Mouse (Mus musculus) cerebellum, adult (tissue): ENCODE data around the gene Prkd1.

Source experiments
- ATAC-seq: cut with Nextera tagmentation; 2 replicates; pipeline ENCODE4 v1.9.2; 2017; ENCODE audit warnings: mild to moderate bottlenecking, moderate library complexity, mixed read lengths; ENCODE audit not compliant: insufficient number of reproducible peaks, low FRiP score, low TSS enrichment

Prkd1 gene

DNA sequence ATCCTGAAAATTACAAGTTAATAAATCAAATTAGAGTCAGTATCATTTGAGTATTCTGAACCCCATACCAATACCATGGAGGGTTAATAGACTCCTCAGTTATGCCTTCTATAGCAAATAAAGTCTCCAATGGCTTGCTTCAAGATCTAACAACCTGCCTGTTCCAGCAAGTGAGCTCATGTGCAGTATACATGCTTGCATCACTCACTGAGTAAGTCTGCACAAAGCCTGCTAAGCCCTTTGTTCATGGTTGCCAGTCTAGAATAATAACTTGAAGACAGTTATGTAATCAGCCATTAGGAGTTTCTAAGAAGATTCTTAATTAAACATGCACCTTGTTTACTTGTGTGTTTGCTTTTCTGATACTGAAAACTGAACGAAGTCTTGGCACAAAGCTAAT lies 88.4 kb downstream of the Prkd1 start:
- no peak for ATAC-seq

DNA sequence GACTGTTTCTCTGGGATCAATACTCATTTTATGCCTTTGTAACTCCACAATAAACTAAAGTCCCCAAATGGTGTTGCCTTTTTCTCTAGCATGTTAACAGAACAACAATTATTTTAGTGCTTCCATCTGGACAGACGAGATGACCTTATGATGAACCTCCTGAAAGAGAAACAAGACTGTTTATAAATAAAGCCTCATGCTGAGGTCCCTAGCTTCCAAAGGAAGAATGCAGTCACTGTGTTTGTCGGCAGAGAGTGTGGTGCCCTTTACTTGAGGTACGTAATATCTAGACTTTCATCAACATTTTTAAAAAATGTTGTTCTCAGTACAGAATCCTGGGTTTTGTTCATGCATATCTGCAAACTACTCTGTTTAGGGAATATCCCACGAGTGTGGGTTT lies 90.7 kb downstream of the Prkd1 start:
- ATAC-seq = no peak

DNA sequence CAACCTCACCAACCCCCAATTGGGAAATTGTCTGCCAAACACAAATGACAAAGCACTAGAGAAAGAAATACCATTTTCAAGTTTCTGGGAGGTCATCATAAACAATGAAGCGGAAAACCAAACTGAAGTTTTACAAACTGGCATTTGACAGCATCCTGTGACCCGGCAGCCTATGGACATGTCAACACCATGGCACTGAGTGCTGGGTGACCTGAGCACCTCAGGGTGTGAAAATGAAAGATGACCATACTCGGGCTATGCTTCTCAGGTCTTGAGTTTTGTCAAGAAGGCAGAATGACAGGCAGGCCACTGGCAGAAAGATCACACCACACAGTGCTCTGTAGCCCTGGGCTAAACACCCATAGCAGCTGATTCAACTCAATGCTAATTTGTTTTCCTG lies 94.7 kb downstream of the Prkd1 start:
- ATAC-seq = no peak

DNA sequence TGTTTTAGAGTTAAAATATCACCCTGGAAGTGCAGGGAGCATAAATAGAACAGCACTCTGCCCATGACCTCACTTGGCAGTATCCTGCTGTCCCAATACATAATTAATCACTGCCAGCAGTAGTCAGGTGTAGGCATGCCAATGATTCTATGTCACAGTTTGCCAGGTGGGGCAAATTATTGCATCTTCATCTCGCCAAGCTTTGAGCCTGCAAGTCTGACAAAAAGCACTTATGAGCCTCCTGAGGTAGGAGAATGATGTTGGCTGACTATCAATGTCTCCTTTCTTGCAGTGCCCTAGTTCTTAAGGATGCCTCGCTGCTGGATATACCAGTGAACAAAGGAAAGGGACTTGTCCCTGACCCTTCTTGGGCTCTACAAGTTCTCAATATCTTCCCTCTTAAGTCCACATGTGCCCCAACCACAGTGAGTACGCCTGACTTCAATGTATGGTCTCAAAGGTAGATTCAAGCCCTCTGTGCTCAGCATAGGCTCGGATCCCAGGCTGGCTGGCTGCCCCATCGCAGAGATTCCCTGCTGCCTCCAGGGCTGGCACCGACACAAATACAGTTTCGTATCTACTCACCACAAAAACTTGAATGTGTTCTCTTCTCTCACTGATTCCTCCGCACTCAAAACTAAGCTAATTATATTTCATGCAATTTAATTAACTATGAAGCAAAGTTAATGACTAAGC lies 98.9 kb downstream of the Prkd1 start:
- ATAC-seq = peak; percentile 56

DNA sequence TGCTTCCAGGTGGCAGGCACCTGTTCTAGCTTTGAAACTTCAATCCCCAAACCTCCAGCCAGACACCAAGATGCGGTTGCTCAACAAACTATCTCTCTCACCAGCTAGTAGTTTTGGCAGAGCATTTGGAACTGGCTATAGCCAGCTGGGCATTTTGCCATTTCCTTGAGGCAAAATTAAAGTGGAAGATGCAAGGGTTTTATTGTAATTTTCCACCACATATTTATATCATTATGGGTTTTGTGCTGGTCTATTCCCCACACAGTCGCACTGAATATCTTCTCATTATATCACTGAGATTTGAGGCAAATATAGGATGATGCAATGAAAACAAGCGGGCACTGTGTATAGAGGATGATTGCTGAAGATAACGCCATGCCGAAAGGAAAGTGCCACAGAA lies 102.5 kb downstream of the Prkd1 start:
- ATAC-seq = no peak

DNA sequence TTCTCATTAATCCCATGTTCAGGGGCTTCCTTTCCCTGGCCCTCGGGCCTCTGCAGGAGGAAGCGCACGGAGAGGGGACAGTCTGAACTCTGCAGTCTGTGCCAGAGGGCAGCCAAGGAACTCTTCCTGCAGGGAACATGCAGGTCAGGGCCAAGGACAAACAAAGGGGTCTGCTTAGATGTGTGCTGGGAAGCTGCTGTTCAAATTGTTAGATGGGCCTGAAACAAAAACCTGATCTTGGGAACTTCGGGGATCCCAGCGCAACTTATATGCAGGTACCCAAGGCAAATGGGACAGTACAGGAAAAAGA lies 103.3 kb downstream of the Prkd1 start:
- no peak for ATAC-seq

DNA sequence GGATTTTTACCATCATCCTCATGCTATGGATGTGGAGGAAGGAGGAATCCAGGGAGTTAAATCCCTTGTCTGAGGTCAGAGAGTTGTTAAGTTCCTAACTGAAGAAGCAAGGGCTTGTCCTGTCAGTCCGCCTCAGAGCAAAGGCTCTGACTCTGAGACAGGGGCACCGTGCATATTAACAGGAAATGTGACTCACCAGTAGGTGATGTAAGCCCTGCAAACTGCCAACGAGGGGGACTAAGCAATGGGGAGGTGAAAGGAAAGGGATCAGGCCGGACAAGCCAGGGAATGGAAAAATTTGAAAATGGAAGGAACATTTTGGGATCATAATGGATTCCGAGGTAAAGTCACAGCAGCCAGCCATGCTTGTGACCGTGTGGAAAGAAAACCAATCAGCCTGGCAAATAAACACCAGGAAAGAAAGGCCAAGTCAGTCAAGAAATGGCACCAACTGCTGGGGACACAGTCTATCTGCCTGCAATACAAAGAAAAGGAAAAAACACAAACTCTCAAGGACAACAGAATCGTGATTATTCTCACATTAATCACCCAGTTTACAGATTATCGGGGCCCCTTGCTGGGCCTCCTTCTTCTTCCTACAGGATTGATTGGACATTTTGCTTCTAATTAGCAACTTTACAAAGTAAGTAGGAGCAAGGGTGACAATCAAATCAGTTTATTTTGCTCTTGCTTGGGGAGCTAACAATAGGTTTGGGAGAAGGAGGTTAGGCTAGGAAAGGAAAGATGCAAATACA lies 103.9 kb downstream of the Prkd1 start:
- no peak for ATAC-seq

DNA sequence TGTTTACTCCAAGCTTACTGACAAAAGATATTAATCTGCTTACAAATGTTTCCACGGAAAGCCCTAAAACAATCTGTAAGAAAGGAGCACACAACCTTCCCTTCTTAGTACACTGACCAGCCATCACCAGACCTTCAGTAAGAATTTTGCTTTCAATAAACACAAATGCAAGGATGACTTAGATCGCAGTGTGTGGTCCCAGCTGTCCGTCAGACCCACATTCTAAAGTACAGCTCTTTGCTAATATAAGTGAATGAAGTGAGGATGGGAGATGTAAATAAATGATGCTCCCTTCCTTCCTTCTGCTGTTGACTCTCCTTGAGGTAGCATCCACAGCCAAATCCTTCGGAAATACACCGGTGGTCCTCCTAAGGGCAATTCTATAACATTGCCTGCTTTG lies 108.1 kb downstream of the Prkd1 start:
- no peak for ATAC-seq

DNA sequence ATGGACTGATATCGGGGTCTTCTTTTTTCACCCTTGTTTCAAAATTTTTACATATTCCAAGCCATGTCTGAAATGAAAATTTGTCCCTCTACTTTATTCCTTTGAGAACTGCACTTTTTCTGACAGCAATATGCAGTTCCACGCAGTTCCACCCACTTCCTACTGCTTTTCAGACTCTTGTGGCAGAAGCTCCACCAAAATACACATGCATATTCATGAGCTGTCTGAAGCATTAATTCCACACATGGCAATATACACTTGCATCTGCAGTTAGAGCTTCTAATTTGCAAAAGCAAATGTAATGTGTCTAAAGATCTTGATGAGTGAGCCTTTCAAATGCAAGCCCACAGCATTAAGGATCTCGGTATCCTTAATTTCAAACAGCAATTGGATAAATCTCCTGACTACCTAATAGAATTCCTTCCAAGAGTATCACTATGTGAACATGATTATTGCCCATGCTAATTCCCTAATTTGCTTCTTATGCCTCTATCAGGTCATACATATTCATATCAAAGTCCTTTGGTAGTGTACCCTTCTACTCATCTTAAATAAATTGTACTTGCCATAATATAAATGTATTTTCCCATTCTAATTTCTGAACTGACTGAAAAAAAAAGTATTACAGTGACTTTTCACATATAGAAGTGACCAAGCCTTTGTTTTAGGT lies 110.5 kb downstream of the Prkd1 start:
- ATAC-seq = no peak

DNA sequence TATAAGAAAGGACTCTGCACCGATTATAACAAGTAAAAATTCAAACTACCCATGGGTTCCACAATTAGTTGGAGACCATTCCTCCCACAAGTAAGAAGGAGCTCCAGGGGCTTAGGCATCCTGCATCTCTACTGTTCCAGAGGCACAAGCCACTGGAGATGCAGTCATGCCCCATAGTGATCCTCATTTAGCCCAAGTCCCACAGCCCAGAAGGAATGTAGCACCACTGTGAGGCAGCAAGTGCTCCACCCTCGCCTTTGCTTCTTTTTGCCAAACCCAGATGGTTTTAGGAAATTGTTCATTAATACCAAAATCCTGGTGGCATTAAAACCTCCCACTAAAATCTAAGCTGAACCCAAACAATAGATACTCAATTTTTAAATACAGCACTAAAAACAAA lies 111.1 kb downstream of the Prkd1 start:
- no peak for ATAC-seq

DNA sequence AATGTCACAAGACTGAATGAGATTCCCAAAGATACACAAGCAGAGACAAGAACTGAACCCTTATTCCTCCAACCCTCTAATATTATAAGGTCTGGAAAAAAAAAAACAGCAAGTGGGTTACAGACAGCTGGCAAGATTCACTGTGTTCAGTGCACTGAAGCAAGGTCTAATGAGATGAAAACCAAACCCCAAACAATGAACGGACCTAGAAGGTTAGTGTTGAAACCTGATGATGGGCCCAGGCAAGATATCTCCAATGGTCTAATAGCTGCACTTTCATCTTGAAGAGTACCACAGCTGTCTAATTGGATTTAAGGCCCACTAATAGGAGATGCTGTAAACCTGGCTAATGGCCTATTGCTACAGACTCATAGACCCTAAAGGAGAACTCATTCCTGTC lies 111.9 kb downstream of the Prkd1 start:
- no peak for ATAC-seq

DNA sequence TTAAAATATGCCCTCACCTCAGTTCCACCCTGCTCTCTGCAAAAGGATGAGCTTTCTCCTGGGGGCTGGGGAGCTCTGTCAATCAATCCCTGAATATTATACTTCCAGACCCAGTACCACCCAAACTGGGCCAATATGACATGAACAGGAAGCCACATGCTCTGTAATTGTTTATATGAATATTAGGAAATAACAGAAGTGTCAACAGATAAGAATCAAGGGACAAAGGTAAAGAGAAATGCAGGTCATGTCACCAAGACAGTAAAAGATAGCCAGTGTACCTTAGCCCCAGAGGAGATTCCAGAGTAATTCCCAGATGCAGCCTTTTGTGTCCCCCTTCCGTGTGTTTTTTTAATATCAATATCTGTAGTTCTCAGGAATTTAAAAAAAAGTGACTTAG lies 120.3 kb downstream of the Prkd1 start:
- no peak for ATAC-seq

DNA sequence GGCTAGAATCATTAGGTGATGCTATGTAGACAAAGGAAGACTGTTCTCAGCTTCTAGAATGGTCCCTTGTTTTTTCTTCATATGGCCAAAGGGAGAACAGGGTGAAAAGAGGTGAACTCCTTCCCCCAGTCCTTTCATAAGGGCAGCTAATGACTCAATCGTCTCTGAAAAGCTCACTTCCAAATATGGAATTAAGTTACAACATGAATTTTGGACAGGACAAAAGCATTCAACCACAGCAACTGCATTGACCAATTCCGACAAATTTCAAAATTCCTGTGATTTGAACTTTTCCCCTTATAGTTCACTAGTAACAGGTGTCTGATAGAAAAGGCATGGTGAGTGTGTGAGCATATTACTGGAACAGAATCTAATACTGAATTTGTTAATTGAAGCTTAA lies 124.8 kb downstream of the Prkd1 start:
- no peak for ATAC-seq

DNA sequence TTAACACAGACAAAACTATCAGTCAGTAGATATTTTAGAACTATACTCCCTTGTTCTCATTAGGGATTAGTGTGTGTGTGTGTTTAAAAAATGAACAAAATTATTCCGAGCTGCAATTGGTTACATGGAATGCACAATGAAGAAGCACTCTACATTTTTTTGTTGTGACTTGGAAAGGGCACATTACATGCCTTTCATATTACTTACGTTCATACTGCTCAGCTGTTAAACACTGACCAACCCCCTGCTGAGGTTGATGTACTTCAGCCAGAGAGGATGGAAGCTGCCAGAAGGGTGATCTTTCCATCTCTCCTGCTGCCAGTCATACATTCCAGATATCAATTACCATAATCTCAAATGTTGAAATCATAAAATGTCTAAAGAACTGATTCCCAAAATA lies 134.4 kb downstream of the Prkd1 start:
- no peak for ATAC-seq

DNA sequence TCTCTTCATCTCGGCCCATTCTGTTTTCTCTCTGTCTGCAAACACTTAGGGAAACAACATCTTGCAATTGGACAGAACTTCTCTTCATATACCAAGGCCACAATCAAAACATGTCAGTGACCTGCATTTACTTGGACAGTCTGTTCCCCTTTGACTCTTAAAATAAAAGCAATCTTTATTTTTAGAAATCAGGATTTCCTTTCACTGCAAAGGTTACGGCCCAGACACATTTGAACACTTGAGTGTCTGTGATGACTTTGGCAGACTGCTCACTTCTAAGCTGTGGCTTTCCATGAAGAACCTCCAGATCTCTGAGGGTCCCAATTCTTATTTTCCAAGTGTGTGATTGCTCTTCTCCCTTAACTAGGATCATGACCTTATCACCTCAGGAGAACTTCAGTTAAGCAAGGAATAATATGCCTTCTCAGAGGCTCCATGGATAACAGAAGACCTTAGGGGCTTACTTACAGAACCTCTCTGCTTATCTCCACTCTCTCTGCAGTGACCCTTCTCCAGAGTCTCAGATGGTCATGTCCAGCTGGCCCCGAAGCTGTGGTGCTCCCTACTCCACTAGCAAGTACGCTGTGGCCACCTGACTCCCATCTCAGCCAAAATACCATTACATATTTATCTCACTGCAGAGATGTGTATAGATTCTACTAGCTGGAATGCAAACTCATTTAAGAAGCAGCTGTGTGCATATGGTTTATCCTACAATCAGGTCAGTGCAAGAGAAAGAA lies 137.2 kb downstream of the Prkd1 start:
- ATAC-seq = no peak

DNA sequence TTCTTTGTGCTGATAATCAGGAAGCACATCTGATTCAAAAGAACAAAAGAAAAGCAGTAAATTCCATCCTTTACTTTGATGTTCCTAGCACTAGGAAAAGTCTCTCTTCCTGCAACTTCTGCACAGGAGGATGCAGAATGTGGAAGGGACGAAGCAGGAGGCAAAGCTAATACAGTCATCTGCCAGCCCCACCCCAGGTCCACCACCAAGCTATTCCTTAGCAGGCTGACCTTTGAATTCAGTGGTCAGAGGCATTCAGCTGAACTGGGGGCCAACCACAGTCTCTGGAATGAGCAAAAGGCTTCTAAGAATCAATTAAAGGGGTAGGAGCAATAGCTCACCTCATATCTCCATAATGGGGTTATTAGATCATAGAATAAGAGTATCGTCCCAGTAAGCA lies 140.1 kb downstream of the Prkd1 start:
- no peak for ATAC-seq

DNA sequence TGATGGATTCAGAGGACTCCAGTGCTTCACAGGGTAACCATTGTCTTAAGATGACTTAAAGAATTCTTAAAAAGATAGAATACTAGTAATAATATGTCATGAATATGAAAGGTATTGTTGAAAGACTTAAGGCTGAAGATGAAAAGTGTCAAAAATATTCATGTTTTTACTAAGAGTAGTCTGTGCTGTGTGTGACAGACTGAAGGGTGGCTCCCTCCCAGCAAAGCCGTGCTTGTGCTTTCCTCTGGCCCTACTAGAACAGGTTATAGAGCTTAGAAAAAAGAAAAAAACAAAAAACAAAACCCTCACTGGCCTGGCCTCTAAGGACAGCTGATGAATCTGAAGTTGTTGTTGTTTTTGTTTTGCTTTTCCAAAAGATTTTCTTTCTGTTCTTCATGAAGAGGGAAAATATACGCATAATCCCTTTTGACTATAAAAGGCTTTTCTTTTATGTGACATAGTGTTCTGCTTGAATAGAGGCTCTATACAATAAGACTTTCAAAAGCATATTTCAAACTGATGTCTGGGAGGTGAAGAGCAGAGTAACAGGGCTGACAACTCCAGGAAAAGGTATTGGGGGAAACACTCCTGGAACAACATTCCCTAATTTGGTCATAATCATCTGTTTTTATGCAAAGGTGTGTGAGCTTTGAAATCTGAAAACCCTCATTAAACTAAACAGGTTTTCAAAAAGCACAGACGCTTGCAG lies 148.9 kb downstream of the Prkd1 start:
- ATAC-seq = no peak

DNA sequence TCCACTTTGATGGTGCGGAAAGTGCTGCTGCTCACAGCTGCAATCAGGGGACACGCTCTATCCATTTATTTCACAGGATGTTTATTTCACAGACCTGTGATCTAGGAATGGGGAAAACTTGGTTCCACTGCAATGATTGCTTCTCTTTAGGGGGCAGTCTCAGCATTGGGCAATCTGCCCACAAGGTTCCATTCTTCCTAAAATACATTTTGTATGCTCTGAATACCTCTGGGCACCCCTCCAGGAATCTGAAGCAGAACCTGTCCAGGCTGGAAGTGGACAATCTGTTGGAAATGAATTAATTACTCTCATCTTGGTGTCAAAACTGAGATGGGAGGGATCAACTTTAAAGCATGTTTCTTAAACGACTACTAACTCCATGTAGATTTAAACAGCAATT lies 152.9 kb downstream of the Prkd1 start:
- no peak for ATAC-seq

DNA sequence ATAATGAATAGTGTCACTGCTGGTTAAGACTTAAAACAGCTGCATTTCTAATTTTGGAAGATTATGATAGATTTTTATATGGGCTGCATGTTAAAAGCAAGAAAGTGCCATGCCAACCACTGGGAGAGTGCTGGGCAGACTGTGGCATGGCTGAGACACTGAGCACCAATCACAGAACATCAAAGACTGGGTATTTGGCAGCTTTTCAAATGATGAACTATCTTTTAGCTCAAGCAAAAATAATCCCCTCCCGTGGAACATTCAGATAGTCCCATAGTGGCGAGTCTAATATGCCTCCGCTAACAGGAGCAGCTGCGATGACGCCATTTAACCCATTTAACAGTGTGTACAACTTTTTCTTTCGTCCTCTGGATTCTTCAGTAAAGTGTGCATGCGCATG lies 169.1 kb downstream of the Prkd1 start:
- no peak for ATAC-seq

DNA sequence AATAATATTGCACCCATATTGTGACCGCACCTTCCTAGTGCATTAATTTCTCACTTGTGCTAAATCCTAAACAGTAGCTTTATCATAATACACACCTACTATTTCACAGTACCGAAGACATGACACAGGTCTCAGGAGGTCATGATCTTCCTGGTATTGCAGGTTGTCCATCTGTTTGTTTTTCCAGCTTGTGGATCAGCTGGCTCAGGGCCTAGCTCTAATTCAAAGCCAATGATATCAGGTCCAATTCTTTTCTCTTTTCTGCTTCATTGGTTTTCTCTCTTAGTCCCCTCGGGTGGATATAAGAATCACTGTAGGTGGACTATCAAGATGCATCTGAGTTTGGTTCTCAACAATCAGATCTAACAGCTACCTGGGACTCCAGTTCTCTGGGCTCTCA lies 191.7 kb downstream of the Prkd1 start:
- ATAC-seq = no peak

DNA sequence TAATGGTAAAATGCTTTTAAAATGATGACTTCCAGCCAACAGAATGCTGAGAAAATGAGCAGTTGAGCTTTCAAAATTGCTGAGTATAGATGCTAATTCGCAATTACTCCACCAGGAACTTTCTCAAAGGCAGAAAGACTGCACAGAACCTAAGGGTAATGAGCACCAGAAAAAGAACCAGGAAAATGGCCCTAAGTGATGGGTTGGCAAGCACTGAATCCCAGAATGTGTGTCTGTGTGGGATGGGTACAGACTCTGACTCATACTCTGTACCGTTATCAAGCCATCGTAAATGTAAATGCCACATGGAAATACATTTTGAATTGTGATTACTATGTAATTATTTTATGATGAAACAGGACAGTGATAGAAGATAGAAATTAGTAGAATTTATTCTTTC lies 197.1 kb downstream of the Prkd1 start:
- ATAC-seq = no peak
